Mouse (Mus musculus) embryonic facial prominence, embryonic 14.5 days (tissue): ENCODE measurements at regions not wholly inside any gene's neighbourhood (a gene's known extent, or its start where the extent isn't known, plus 50 kb on each side); places are given as distances from the start of the nearest gene placed in this dataset.

Experiments used
- ATAC-seq: fragments of 200-750 bp; cut with Nextera tagmentation; 2 replicates; pipeline ENCODE4 v1.8.0; 2017; ENCODE audit warnings: low read depth, moderate number of reproducible peaks, moderate TSS enrichment
- DNase-seq: peaks from one replicate; pipeline ENCODE4 v3.0.0-alpha.2; 2015; ENCODE audit warnings: low spot score
- H3K27ac ChIP-seq: fragments of 300-500 bp; sonication (generic); replicated peaks from 2 replicates; pipeline ENCODE4 v1.5.1; 2014; ENCODE audit warnings: low read depth, mild to moderate bottlenecking, low read length, moderate library complexity
- H3K27me3 ChIP-seq: fragments of 300-500 bp; sonication (generic); replicated peaks from 2 replicates; pipeline ENCODE4 v1.6.1; 2014; ENCODE audit warnings: low read length; ENCODE audit not compliant: control insufficient read depth, insufficient read depth
- H3K36me3 ChIP-seq: fragments of 300-500 bp; sonication (generic); 2 replicates; pipeline ENCODE4 v1.6.1; 2014; ENCODE audit warnings: low read length, mixed read lengths; ENCODE audit not compliant: control insufficient read depth, insufficient read depth
- H3K4me1 ChIP-seq: fragments of 300-500 bp; sonication (generic); 2 replicates; pipeline ENCODE4 v1.6.1; 2014; ENCODE audit warnings: antibody characterized with exemption, low read length; ENCODE audit not compliant: control insufficient read depth, insufficient read depth
- H3K4me2 ChIP-seq: fragments of 300-500 bp; sonication (generic); 2 replicates; pipeline ENCODE4 v1.6.1; 2014; ENCODE audit warnings: low read depth, mild to moderate bottlenecking, low read length, moderate library complexity, mixed read lengths
- H3K4me3 ChIP-seq: fragments of 300-500 bp; sonication (generic); 2 replicates; pipeline ENCODE4 v1.5.1; 2014; ENCODE audit warnings: low read depth, mild to moderate bottlenecking, low read length
- H3K9ac ChIP-seq: fragments of 300-500 bp; sonication (generic); 2 replicates; pipeline ENCODE4 v1.6.1; 2014; ENCODE audit warnings: low read depth, mild to moderate bottlenecking, low read length, moderate library complexity, mixed read lengths
- H3K9me3 ChIP-seq: fragments of 300-500 bp; sonication (generic); 2 replicates; pipeline ENCODE4 v1.6.1; 2016; ENCODE audit warnings: low read length; ENCODE audit not compliant: control insufficient read depth
- WGBS: fragments of 180-500 bp; shearing (Covaris S2); extraction: QIAGEN DNeasy Blood & Tissue Kit; methylation state at CpG from one replicate; pipeline ENCODE4 v1.1.7; 2014; 5-methylcytosine and 5-hydroxymethylcytosine counted together

DNA sequence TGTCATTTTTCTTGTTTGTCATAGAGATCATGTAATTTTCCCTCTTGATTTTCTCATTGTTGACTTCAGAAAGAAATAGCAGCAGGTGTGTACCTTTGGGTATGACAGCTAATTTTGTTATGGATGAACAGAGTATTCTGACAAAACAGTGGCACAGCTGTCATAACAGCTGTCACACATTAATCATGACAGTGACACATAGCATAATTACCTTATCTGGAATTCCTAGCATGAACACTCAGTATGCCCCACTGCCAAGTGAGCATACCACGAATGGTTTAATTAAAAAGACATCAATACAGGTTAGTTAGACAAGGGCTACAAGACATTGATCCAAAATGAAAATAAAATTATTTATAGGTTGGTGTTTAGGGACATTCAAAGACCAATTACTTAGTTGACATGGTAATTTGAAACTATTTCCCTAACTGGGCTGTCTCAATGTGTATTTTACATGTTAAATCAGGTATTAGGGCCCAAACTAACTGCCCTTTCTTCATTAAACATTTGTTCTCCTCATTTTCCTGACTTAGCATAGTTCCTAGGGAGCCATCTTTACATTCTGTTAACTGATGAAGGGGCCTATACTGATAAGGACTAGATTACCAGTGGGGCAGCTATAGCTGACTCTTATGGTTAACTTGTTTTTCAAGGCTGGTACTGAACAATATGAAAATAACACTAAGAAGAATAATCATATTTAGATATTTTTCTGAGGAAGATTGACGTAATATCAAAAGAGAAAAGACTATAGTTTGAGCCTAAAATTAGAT, 52.2 kb downstream of the Aldoart1 start:
- ATAC-seq (no peak), DNase-seq (peak; percentile 11)
- no peak overlapping the region for H3K4me3 ChIP-seq
- H3K27ac ChIP-seq, result no peak overlapping the region
- no peaks in the 10 kb centered on the region for H3K4me1 ChIP-seq
- no peaks in the 10 kb centered on the region for H3K27me3 ChIP-seq
- H3K4me2 ChIP-seq, result no peak overlapping the region
- 61% methylated on average over 2 of the region's 2 CpGs for WGBS
- no peaks in the 10 kb centered on the region for H3K36me3 ChIP-seq
- H3K9ac ChIP-seq, result no peak overlapping the region
- H3K9me3 ChIP-seq, result no peaks in the 10 kb centered on the region

GRCm38 (mm10) chr4:72799575-72799974, 52.9 kb downstream of the Aldoart1 start:
- Histone ChIP-seq H3K9ac (no peak overlapping the region), H3K27me3 (no peaks in the 10 kb centered on the region), H3K36me3 (no peaks in the 10 kb centered on the region), H3K9me3 (no peaks in the 10 kb centered on the region), H3K27ac (no peak overlapping the region), H3K4me3 (no peak overlapping the region), H3K4me1 (no peaks in the 10 kb centered on the region), H3K4me2 (no peak overlapping the region)
- WGBS, result 75% methylated on average over 4 of the region's 4 CpGs
- no peak for DNase-seq
- no peak for ATAC-seq

DNA sequence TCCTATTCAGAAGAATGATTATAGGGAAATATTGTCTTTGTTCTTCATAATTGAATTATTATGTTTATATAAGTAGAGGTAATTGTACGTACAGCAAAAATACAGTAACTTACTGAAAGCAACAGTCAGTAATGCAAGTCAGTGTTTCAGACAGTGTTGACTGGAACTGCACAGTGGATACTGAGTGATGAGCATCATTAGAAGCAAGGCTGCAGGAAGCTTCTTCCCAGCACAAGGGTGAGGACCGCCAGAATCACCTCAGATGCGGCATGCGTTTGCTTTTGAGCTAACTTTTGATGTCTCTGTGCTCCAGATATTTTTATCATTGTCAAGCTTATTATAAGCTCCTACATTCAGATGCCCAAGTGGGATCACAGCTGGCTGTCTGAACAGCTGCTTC, 63.6 kb downstream of the Aldoart1 start:
- Histone ChIP-seq H3K27me3 (no peaks in the 10 kb centered on the region), H3K9me3 (no peaks in the 10 kb centered on the region), H3K4me1 (no peaks in the 10 kb centered on the region), H3K36me3 (no peaks in the 10 kb centered on the region), H3K9ac (no peak overlapping the region), H3K4me3 (no peak overlapping the region), H3K27ac (no peak overlapping the region), H3K4me2 (no peak overlapping the region)
- ATAC-seq (no peak), DNase-seq (peak; percentile 4)
- WGBS, result 83% methylated on average over 4 of the region's 4 CpGs

GRCm38 (mm10) chr4:72766896-72767295, 85.5 kb downstream of the Aldoart1 start:
- ATAC-seq (no peak), DNase-seq (peak; percentile 4)
- Histone ChIP-seq H3K4me1 (no peaks in the 10 kb centered on the region), H3K27ac (no peak overlapping the region), H3K9me3 (no peaks in the 10 kb centered on the region), H3K9ac (no peak overlapping the region), H3K36me3 (no peaks in the 10 kb centered on the region), H3K27me3 (no peaks in the 10 kb centered on the region), H3K4me3 (no peak overlapping the region), H3K4me2 (no peak overlapping the region)
- WGBS, result 69% methylated on average over 5 of the region's 5 CpGs

DNA sequence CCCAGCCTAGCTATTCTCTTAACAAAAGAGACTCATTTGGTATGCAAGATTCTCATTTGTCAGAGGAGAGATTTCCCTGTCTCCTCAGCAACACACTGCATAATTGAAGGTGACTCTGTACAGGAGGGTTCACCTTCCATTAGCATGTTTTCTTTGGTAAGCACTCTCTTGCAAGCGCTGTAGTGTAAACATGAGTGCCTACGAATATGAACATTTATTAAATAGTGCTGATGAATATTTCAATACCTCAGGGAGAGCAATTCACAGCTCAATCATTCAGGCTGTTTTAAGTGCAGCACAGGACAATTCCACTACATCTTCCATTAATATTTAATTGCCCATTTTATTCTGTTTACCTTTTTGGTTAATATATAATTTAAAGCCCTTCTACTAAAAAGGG, 86.0 kb downstream of the Aldoart1 start:
- H3K9ac ChIP-seq, result no peak overlapping the region
- ATAC-seq, result peak; percentile 33; the same call in 1 of the 2 replicates
- H3K36me3 ChIP-seq, result no peaks in the 10 kb centered on the region
- no peaks in the 10 kb centered on the region for H3K27me3 ChIP-seq
- H3K4me2 ChIP-seq, result no peak overlapping the region
- no peak for DNase-seq
- H3K9me3 ChIP-seq, result no peaks in the 10 kb centered on the region
- H3K4me1 ChIP-seq, result no peaks in the 10 kb centered on the region
- H3K27ac ChIP-seq, result no peak overlapping the region
- WGBS, result 77% methylated on average over 2 of the region's 2 CpGs
- H3K4me3 ChIP-seq, result no peak overlapping the region
